Mouse (Mus musculus): Measurements from ENCODE around the gene Etnk1. TPM values are rescaled to one million over a fixed set of nuclear protein-coding genes. Genes with fewer than 3 reads are reported as not detected.
A peak's percentile ranks its signal among the peaks of the same experiment; 100 is the strongest.

The Etnk1 gene
- polyA plus RNA-seq, 1 experiment from 2014 or later: 22.0 TPM

- DNase-seq (ENCODE audit: low spot score): no peak
- Histone ChIP-seq H3K4me1 (0 out of 2 replicates have a peak, but pooled peaks cover 5% of the 10 kb centered on the region), H3K27ac (replicated peaks) (no peak overlapping the region), H3K36me3 (replicated peaks) (no peaks in the 10 kb centered on the region), H3K9me3 (no peaks in the 10 kb centered on the region), H3K27me3 (replicated peaks; ENCODE audit: low read depth, poor library complexity, severe bottlenecking) (no peaks in the 10 kb centered on the region), H3K4me3 (no peak overlapping the region)
- 77% methylated on average over 21 of the region's 21 CpGs for WGBS
Observed at GRCm38 (mm10) chr6:143239362-143240074, 72.5 kb downstream of the Etnk1 start.

GRCm38 (mm10) chr6:143243191-143243590 lies 76.2 kb downstream of the Etnk1 start:
- Histone ChIP-seq H3K36me3 (replicated peaks) (no peaks in the 10 kb centered on the region), H3K4me1 (0 out of 2 replicates have a peak, but pooled peaks cover 5% of the 10 kb centered on the region), H3K27me3 (replicated peaks; ENCODE audit: low read depth, poor library complexity, severe bottlenecking) (no peaks in the 10 kb centered on the region), H3K9me3 (no peaks in the 10 kb centered on the region), H3K27ac (replicated peaks) (no peak overlapping the region), H3K4me3 (no peak overlapping the region)
- DNase-seq (ENCODE audit: low spot score): no peak
- 91% methylated on average over 5 of the region's 5 CpGs for WGBS

GRCm38 (mm10) chr6:143257921-143258320 lies 90.9 kb downstream of the Etnk1 start:
- DNase-seq (ENCODE audit: low spot score): no peak
- WGBS: 78% methylated on average over 4 of the region's 4 CpGs
- H3K36me3 ChIP-seq (replicated peaks): no peaks in the 10 kb centered on the region
- H3K9me3 ChIP-seq: no peaks in the 10 kb centered on the region
- H3K4me3 ChIP-seq: no peak overlapping the region
- peaks cover 30% of the 10 kb centered on the region for H3K4me1 ChIP-seq
- no peak overlapping the region for H3K27ac ChIP-seq (replicated peaks)
- H3K27me3 ChIP-seq (replicated peaks; ENCODE audit: low read depth, poor library complexity, severe bottlenecking): peaks cover 6% of the 10 kb centered on the region; the same call in 1 of the 2 replicates

GRCm38 (mm10) chr6:143259169-143259629 lies 92.2 kb downstream of the Etnk1 start:
- H3K9me3 ChIP-seq: no peaks in the 10 kb centered on the region
- no peaks in the 10 kb centered on the region for H3K36me3 ChIP-seq (replicated peaks)
- 49% methylated on average over 17 of the region's 17 CpGs for WGBS
- H3K4me3 ChIP-seq: 0 out of 2 replicates have a peak overlapping the region, but pooled peaks have one; percentile 20
- peaks cover 30% of the 10 kb centered on the region for H3K4me1 ChIP-seq
- peaks cover 6% of the 10 kb centered on the region; the same call in 1 of the 2 replicates for H3K27me3 ChIP-seq (replicated peaks; ENCODE audit: low read depth, poor library complexity, severe bottlenecking)
- no peak overlapping the region for H3K27ac ChIP-seq (replicated peaks)
- DNase-seq (ENCODE audit: low spot score): peak; percentile 27

GRCm38 (mm10) chr6:143259870-143260559 lies 93.0 kb downstream of the Etnk1 start:
- DNase-seq (ENCODE audit: low spot score): peak; percentile 37
- no peaks in the 10 kb centered on the region for H3K9me3 ChIP-seq
- H3K4me1 ChIP-seq: peaks cover 30% of the 10 kb centered on the region
- H3K36me3 ChIP-seq (replicated peaks): no peaks in the 10 kb centered on the region
- peak overlapping the region; percentile 23; the same call in 1 of the 2 replicates for H3K4me3 ChIP-seq
- peaks cover 6% of the 10 kb centered on the region; the same call in 1 of the 2 replicates for H3K27me3 ChIP-seq (replicated peaks; ENCODE audit: low read depth, poor library complexity, severe bottlenecking)
- no peak overlapping the region for H3K27ac ChIP-seq (replicated peaks)
- 51% methylated on average over 18 of the region's 18 CpGs for WGBS

GRCm38 (mm10) chr6:143260560-143261288 lies 93.7 kb downstream of the Etnk1 start:
- Histone ChIP-seq H3K27ac (replicated peaks) (no peak overlapping the region), H3K36me3 (replicated peaks) (no peaks in the 10 kb centered on the region)
- WGBS: 52% methylated on average over 14 of the region's 14 CpGs

GRCm38 (mm10) chr6:143261289-143261665 lies 94.3 kb downstream of the Etnk1 start:
- no peaks in the 10 kb centered on the region for H3K9me3 ChIP-seq
- H3K4me3 ChIP-seq: no peak overlapping the region
- peak; percentile 23 for DNase-seq (ENCODE audit: low spot score)
- no peaks in the 10 kb centered on the region for H3K36me3 ChIP-seq (replicated peaks)
- no peak overlapping the region for H3K27ac ChIP-seq (replicated peaks)
- H3K4me1 ChIP-seq: peaks cover 30% of the 10 kb centered on the region
- H3K27me3 ChIP-seq (replicated peaks; ENCODE audit: low read depth, poor library complexity, severe bottlenecking): peaks cover 6% of the 10 kb centered on the region; the same call in 1 of the 2 replicates
- WGBS: 42% methylated on average over 8 of the region's 8 CpGs

More at GRCm38 (mm10) chr6:143260560-143261288, 93.7 kb downstream of the Etnk1 start:
- peaks cover 30% of the 10 kb centered on the region for H3K4me1 ChIP-seq
- peaks cover 6% of the 10 kb centered on the region; the same call in 1 of the 2 replicates for H3K27me3 ChIP-seq (replicated peaks; ENCODE audit: low read depth, poor library complexity, severe bottlenecking)
- no peaks in the 10 kb centered on the region for H3K9me3 ChIP-seq
- DNase-seq (ENCODE audit: low spot score): no peak
- 0 out of 2 replicates have a peak overlapping the region, but pooled peaks have one; percentile 23 for H3K4me3 ChIP-seq

- DNase-seq (ENCODE audit: low spot score): no peak
- WGBS: 91% methylated on average over 10 of the region's 10 CpGs
- no peaks in the 10 kb centered on the region for H3K9me3 ChIP-seq
Observed at GRCm38 (mm10) chr6:143265482-143265881, 98.5 kb downstream of the Etnk1 start.

GRCm38 (mm10) chr6:143279222-143279621 lies 112.2 kb downstream of the Etnk1 start:
- Histone ChIP-seq H3K9me3 (no peaks in the 10 kb centered on the region), H3K36me3 (replicated peaks) (no peaks in the 10 kb centered on the region), H3K27ac (replicated peaks) (no peak overlapping the region), H3K27me3 (replicated peaks; ENCODE audit: low read depth, poor library complexity, severe bottlenecking) (no peaks in the 10 kb centered on the region), H3K4me3 (no peak overlapping the region), H3K4me1 (no peaks in the 10 kb centered on the region)
- no peak for DNase-seq (ENCODE audit: low spot score)
- WGBS: 54% methylated on average over 3 of the region's 3 CpGs

More at GRCm38 (mm10) chr6:143265482-143265881, 98.5 kb downstream of the Etnk1 start:
- Histone ChIP-seq H3K4me3 (no peak overlapping the region), H3K27me3 (replicated peaks; ENCODE audit: low read depth, poor library complexity, severe bottlenecking) (no peaks in the 10 kb centered on the region), H3K4me1 (peaks cover 12% of the 10 kb centered on the region), H3K27ac (replicated peaks) (no peak overlapping the region), H3K36me3 (replicated peaks) (no peaks in the 10 kb centered on the region)

Other genes starting within 250 kb of the Etnk1 start
- 1.6 and 2.4 TPM in 2 replicates for gene St8sia1, start 202.8 kb upstream of the Etnk1 start, polyA plus RNA-seq (2016; fragmentation: Nextera tagmentation; extraction: Ambion mirVana)
- 31.3 and 34.9 TPM in 2 replicates for gene C2cd5, start 67.1 kb upstream of the Etnk1 start, polyA plus RNA-seq (2016; fragmentation: Nextera tagmentation; extraction: Ambion mirVana)

Data from embryonic facial prominence, embryonic 10.5 days (tissue).